Mouse (Mus musculus) neutrophil, adult 83 days (primary cell): Measurements from ENCODE around the gene Tmem169. TPM values are rescaled to one million over a fixed set of nuclear protein-coding genes. Genes with fewer than 3 reads are reported as not detected.

Source experiments
- total RNA-seq, 2 experiments: library from RNA; stranded (reverse); gene quantifications; one replicate each; pipeline ENCODE4 v1.2.4; 2023

Gene Tmem169
- total RNA-seq = not detected

GRCm38 (mm10) chr1:72283992-72284485 lies at the start of gene Tmem169, which contains the start of gene Pecr:
Gene Tmem169, plus strand, starts transcription at chr1:72284369.
Gene Pecr, minus strand, starts transcription at chr1:72284314.

GRCm38 (mm10) chr1:72307317-72307798 lies 23.2 kb downstream of the Tmem169 start, which contains the start of gene Xrcc5:
Gene Xrcc5, plus strand, starts transcription at chr1:72307421.

Other genes with a start within 250 kb of the Tmem169 start
- 1 to 10 TPM; 4.1 to 6.9 TPM for gene Mreg, start 72.1 kb upstream of the Tmem169 start, total RNA-seq
- gene Pecr, start 55 bp upstream of the Tmem169 start, total RNA-seq = 10 to 100 TPM in 1 of 2 experiments, 1 to 10 TPM in 1; 6.8 to 10.1 TPM
- gene Xrcc5, start 23.1 kb downstream of the Tmem169 start, total RNA-seq = 1 to 10 TPM; 2.7 to 3.0 TPM